15 mouse cellular contexts compared by ENCODE assay signal in genomic region chr3:40167970-40168626, GRCm38 (mm10).
DNase-seq lines count a peak whose midpoint lies in the region; ATAC-seq and TF ChIP-seq lines count a peak whose summit lies in the region.
"Had no signal": no experiment of that assay in that cellular context is flagged by ENCODE, and none has a peak within 500 bp of the region (broad histone marks: within the 10 kb centered on the region; RNA-seq: fewer than 3 reads in every experiment).

No protein-coding gene starts in this region.

- ATAC-seq in hindbrain, postnatal 0 days, result no peak
- no peak for ATAC-seq in limb, embryonic 15.5 days (ENCODE audit: insufficient number of reproducible peaks, low FRiP score, low TSS enrichment, low read depth)

- H3K36me3 ChIP-seq in hindbrain, postnatal 0 days (ENCODE audit: insufficient read depth, low read length), result no peaks in the 10 kb centered on the region
- no peaks in the 10 kb centered on the region for H3K36me3 ChIP-seq in hindbrain, embryonic 10.5 days
- H3K36me3 ChIP-seq in limb, embryonic 15.5 days, result no peaks in the 10 kb centered on the region
- H3K36me3 ChIP-seq: hindbrain, embryonic 13.5 days; midbrain, embryonic 12.5 days; stomach, embryonic 15.5 days had no signal

- WGBS in hindbrain, postnatal 0 days, result 67% methylated on average over 12 of the region's 12 CpGs
- 79% methylated on average over 12 of the region's 12 CpGs for WGBS in hindbrain, embryonic 10.5 days
- 25% methylated on average over 12 of the region's 12 CpGs for WGBS in limb, embryonic 15.5 days

- peak; percentile 20; the same call in 1 of the 2 replicates for TF ChIP-seq CTCF in hindbrain, postnatal 0 days (IDR thresholded peaks at IDR 0.05; ENCODE audit: low read depth)

- H3K27ac ChIP-seq in hindbrain, postnatal 0 days, result no peak overlapping the region
- H3K27ac ChIP-seq in hindbrain, embryonic 10.5 days, result no peak overlapping the region
- H3K27ac ChIP-seq in limb, embryonic 15.5 days, result peak overlapping the region; percentile 54
- H3K27ac ChIP-seq: hindbrain, embryonic 13.5 days; liver, embryonic 14.5 days; midbrain, embryonic 12.5 days; stomach, embryonic 15.5 days had no signal

- DNase-seq in hindbrain, postnatal 0 days (ENCODE audit: low spot score), result no peak
- no peak for DNase-seq in hindbrain, embryonic 10.5 days (ENCODE audit: low spot score)
- peak; percentile 2 for DNase-seq in retina, postnatal 1 day
- DNase-seq in retina, embryonic 14.5 days (ENCODE audit: low spot score), result no peak
- DNase-seq in forelimb bud, embryonic 11.5 days (ENCODE audit: low read depth, low spot score), result peak; percentile 61
- no peak for DNase-seq in adrenal gland, adult 18-20 months (ENCODE audit: low spot score in 2 of 2)
- no peak for DNase-seq in heart, adult 18-20 months
- DNase-seq: cerebellum, adult 11 months; gastrocnemius, postnatal 36 days; lung, postnatal 14 days had no signal

- H3K9ac ChIP-seq in hindbrain, postnatal 0 days (replicated peaks; ENCODE audit: low read length), result no peak overlapping the region
- H3K9ac ChIP-seq in limb, embryonic 15.5 days, result no peak overlapping the region
- H3K9ac ChIP-seq: hindbrain, embryonic 13.5 days; liver, embryonic 14.5 days; midbrain, embryonic 12.5 days; stomach, embryonic 15.5 days had no signal

- H3K27me3 ChIP-seq in hindbrain, postnatal 0 days (ENCODE audit: insufficient read depth, low read length), result no peaks in the 10 kb centered on the region
- no peaks in the 10 kb centered on the region for H3K27me3 ChIP-seq in hindbrain, embryonic 10.5 days (ENCODE audit: insufficient read depth, poor library complexity, severe bottlenecking)
- H3K27me3 ChIP-seq in limb, embryonic 15.5 days, result no peaks in the 10 kb centered on the region
- H3K27me3 ChIP-seq: hindbrain, embryonic 13.5 days; midbrain, embryonic 12.5 days; stomach, embryonic 15.5 days had no signal

- no peak overlapping the region for H3K4me2 ChIP-seq in hindbrain, postnatal 0 days (ENCODE audit: low read depth, low read length)
- H3K4me2 ChIP-seq in limb, embryonic 15.5 days, result no peak overlapping the region
- H3K4me2 ChIP-seq: hindbrain, embryonic 13.5 days; midbrain, embryonic 12.5 days; stomach, embryonic 15.5 days had no signal

- no peaks in the 10 kb centered on the region for H3K9me3 ChIP-seq in hindbrain, postnatal 0 days (ENCODE audit: low read length)
- H3K9me3 ChIP-seq in hindbrain, embryonic 10.5 days, result no peaks in the 10 kb centered on the region
- no peaks in the 10 kb centered on the region for H3K9me3 ChIP-seq in limb, embryonic 15.5 days
- H3K9me3 ChIP-seq: hindbrain, embryonic 13.5 days; midbrain, embryonic 12.5 days; stomach, embryonic 15.5 days had no signal

- no peak overlapping the region for H3K4me3 ChIP-seq in hindbrain, postnatal 0 days (ENCODE audit: low read length)
- no peak overlapping the region for H3K4me3 ChIP-seq in hindbrain, embryonic 10.5 days
- no peak overlapping the region for H3K4me3 ChIP-seq in limb, embryonic 15.5 days
- H3K4me3 ChIP-seq: hindbrain, embryonic 13.5 days; midbrain, embryonic 12.5 days; stomach, embryonic 15.5 days had no signal

- H3K4me1 ChIP-seq in hindbrain, postnatal 0 days (ENCODE audit: insufficient read depth, low read length), result no peaks in the 10 kb centered on the region
- no peaks in the 10 kb centered on the region for H3K4me1 ChIP-seq in hindbrain, embryonic 10.5 days (replicated peaks)
- H3K4me1 ChIP-seq in limb, embryonic 15.5 days, result peaks cover 16% of the 10 kb centered on the region; the same call in 1 of the 2 replicates
- H3K4me1 ChIP-seq: stomach, embryonic 15.5 days had no signal

Comparison
In these comparisons a context has a peak if more than half of its experiments do, and no peak if none do; other contexts are left out.
1. DNase-seq: peak in retina, postnatal 1 day (single experiment) and forelimb bud, embryonic 11.5 days (single experiment); none in hindbrain, postnatal 0 days (single experiment), hindbrain, embryonic 10.5 days (single experiment), retina, embryonic 14.5 days (single experiment), adrenal gland, adult 18-20 months (0 of 2) and heart, adult 18-20 months (0 of 2).